Mouse (Mus musculus): ENCODE measurements around the gene Kbtbd7.

- peak; percentile 89; the same call in 1 of the 2 replicates for TF ChIP-seq POLR2A (IDR thresholded peaks at IDR 0.05; ENCODE audit: borderline replicate concordance, insufficient read depth, low read length)
- no peak; the same call in 1 of the 2 replicates for TF ChIP-seq CTCF (IDR thresholded peaks at IDR 0.05; ENCODE audit: borderline replicate concordance, insufficient read depth, low read depth, low read length)
Observed at GRCm38 (mm10) chr14:79390265-79390926, 35.9 kb upstream of the Kbtbd7 start, which contains the start of gene Naa16.

Measured in cerebellum, adult 2 months (tissue).